Mouse (Mus musculus): Measurements from ENCODE around the gene Elf5. TPM values are rescaled to one million over a fixed set of nuclear protein-coding genes. Genes with fewer than 3 reads are reported as not detected.
A peak's percentile ranks its signal among the peaks of the same experiment; 100 is the strongest.

Gene Elf5
- polyA plus RNA-seq, 1 experiment from 2014 or later = not detected

GRCm38 (mm10) chr2:103439071-103439622, 27.7 kb downstream of the Elf5 start:
- WGBS = 93% methylated on average over 11 of the region's 11 CpGs
- Histone ChIP-seq H3K4me1 (peaks cover 4% of the 10 kb centered on the region; the same call in 1 of the 2 replicates), H3K36me3 (replicated peaks) (no peaks in the 10 kb centered on the region), H3K9me3 (no peaks in the 10 kb centered on the region), H3K4me2 (no peak overlapping the region), H3K4me3 (no peak overlapping the region), H3K27me3 (replicated peaks) (no peaks in the 10 kb centered on the region), H3K27ac (no peak overlapping the region), H3K9ac (no peak overlapping the region)
- ATAC-seq (replicated peaks) = 0 out of 2 replicates have a peak, but pooled peaks have one; percentile 34

- ATAC-seq (replicated peaks) = peak; percentile 67
- H3K4me3 ChIP-seq = peak overlapping the region; percentile 23
- H3K4me2 ChIP-seq = peak overlapping the region; percentile 49
- H3K27ac ChIP-seq = no peak overlapping the region
- no peaks in the 10 kb centered on the region for H3K27me3 ChIP-seq (replicated peaks)
- 6% methylated on average over 12 of the region's 12 CpGs for WGBS
- no peak overlapping the region for H3K9ac ChIP-seq
- no peaks in the 10 kb centered on the region for H3K36me3 ChIP-seq (replicated peaks)
- peaks cover 4% of the 10 kb centered on the region; the same call in 1 of the 2 replicates for H3K4me1 ChIP-seq
- no peaks in the 10 kb centered on the region for H3K9me3 ChIP-seq
These were observed 28.2 kb downstream of the Elf5 start for GRCm38 (mm10) chr2:103439710-103440109.

- 62% methylated on average over 6 of the region's 6 CpGs for WGBS
- Histone ChIP-seq H3K27ac (no peak overlapping the region), H3K9ac (no peak overlapping the region), H3K27me3 (replicated peaks) (no peaks in the 10 kb centered on the region), H3K36me3 (replicated peaks) (no peaks in the 10 kb centered on the region), H3K4me1 (no peaks in the 10 kb centered on the region), H3K9me3 (no peaks in the 10 kb centered on the region), H3K4me2 (no peak overlapping the region), H3K4me3 (no peak overlapping the region)
- 0 out of 2 replicates have a peak, but pooled peaks have one; percentile 40 for ATAC-seq (replicated peaks)
These were observed 34.3 kb downstream of the Elf5 start for GRCm38 (mm10) chr2:103445776-103446175.

- Histone ChIP-seq H3K27ac (no peak overlapping the region), H3K4me1 (no peaks in the 10 kb centered on the region), H3K4me2 (no peak overlapping the region), H3K9me3 (no peaks in the 10 kb centered on the region), H3K27me3 (replicated peaks) (no peaks in the 10 kb centered on the region), H3K4me3 (no peak overlapping the region), H3K9ac (no peak overlapping the region), H3K36me3 (replicated peaks) (no peaks in the 10 kb centered on the region)
- ATAC-seq (replicated peaks) = no peak
- WGBS = 84% methylated on average over 6 of the region's 6 CpGs
These were observed 34.8 kb downstream of the Elf5 start for GRCm38 (mm10) chr2:103446326-103446725.

GRCm38 (mm10) chr2:103448947-103449560, 37.6 kb downstream of the Elf5 start:
- no peak for ATAC-seq (replicated peaks)
- WGBS = 71% methylated on average over 14 of the region's 14 CpGs
- Histone ChIP-seq H3K4me1 (no peaks in the 10 kb centered on the region), H3K27ac (no peak overlapping the region), H3K4me2 (no peak overlapping the region), H3K36me3 (replicated peaks) (peaks cover 3% of the 10 kb centered on the region; the same call in 1 of the 2 replicates), H3K9ac (no peak overlapping the region), H3K9me3 (no peaks in the 10 kb centered on the region), H3K4me3 (no peak overlapping the region), H3K27me3 (replicated peaks) (no peaks in the 10 kb centered on the region)

GRCm38 (mm10) chr2:103449813-103450212, 38.3 kb downstream of the Elf5 start:
- Histone ChIP-seq H3K27me3 (replicated peaks) (no peaks in the 10 kb centered on the region), H3K36me3 (replicated peaks) (peaks cover 3% of the 10 kb centered on the region; the same call in 1 of the 2 replicates), H3K4me2 (no peak overlapping the region), H3K27ac (no peak overlapping the region), H3K9ac (no peak overlapping the region), H3K4me3 (no peak overlapping the region), H3K9me3 (no peaks in the 10 kb centered on the region), H3K4me1 (no peaks in the 10 kb centered on the region)
- 91% methylated on average over 7 of the region's 7 CpGs for WGBS
- no peak for ATAC-seq (replicated peaks)

- Histone ChIP-seq H3K27ac (no peak overlapping the region), H3K9ac (no peak overlapping the region), H3K9me3 (no peaks in the 10 kb centered on the region), H3K4me3 (no peak overlapping the region), H3K27me3 (replicated peaks) (no peaks in the 10 kb centered on the region), H3K4me2 (no peak overlapping the region), H3K4me1 (no peaks in the 10 kb centered on the region), H3K36me3 (replicated peaks) (peaks cover 4% of the 10 kb centered on the region; the same call in 1 of the 2 replicates)
- ATAC-seq (replicated peaks) = no peak
- 86% methylated on average over 8 of the region's 8 CpGs for WGBS
These were observed 38.8 kb downstream of the Elf5 start for GRCm38 (mm10) chr2:103450267-103450666.

- ATAC-seq (replicated peaks) = no peak
- H3K9ac ChIP-seq = no peak overlapping the region
- no peaks in the 10 kb centered on the region for H3K27me3 ChIP-seq (replicated peaks)
- WGBS = 88% methylated on average over 5 of the region's 5 CpGs
- H3K27ac ChIP-seq = no peak overlapping the region
- no peak overlapping the region for H3K4me3 ChIP-seq
- no peaks in the 10 kb centered on the region for H3K9me3 ChIP-seq
- H3K36me3 ChIP-seq (replicated peaks) = peaks cover 15% of the 10 kb centered on the region; the same call in 1 of the 2 replicates
- no peaks in the 10 kb centered on the region for H3K4me1 ChIP-seq
- H3K4me2 ChIP-seq = no peak overlapping the region
These were observed 41.1 kb downstream of the Elf5 start for GRCm38 (mm10) chr2:103452550-103452949.

- H3K4me2 ChIP-seq = no peak overlapping the region
- 95% methylated on average over 7 of the region's 7 CpGs for WGBS
- no peak overlapping the region for H3K27ac ChIP-seq
- ATAC-seq (replicated peaks) = no peak
- H3K36me3 ChIP-seq (replicated peaks) = peaks cover 35% of the 10 kb centered on the region
- H3K4me3 ChIP-seq = no peak overlapping the region
- no peaks in the 10 kb centered on the region for H3K9me3 ChIP-seq
- no peak overlapping the region for H3K9ac ChIP-seq
- no peaks in the 10 kb centered on the region for H3K4me1 ChIP-seq
- H3K27me3 ChIP-seq (replicated peaks) = no peaks in the 10 kb centered on the region
These were observed 44.3 kb downstream of the Elf5 start for GRCm38 (mm10) chr2:103455748-103456147.

GRCm38 (mm10) chr2:103456646-103457045, 45.2 kb downstream of the Elf5 start:
- Histone ChIP-seq H3K4me3 (no peak overlapping the region), H3K9me3 (no peaks in the 10 kb centered on the region), H3K36me3 (replicated peaks) (peaks cover 35% of the 10 kb centered on the region), H3K27me3 (replicated peaks) (no peaks in the 10 kb centered on the region), H3K27ac (no peak overlapping the region), H3K4me2 (no peak overlapping the region), H3K4me1 (no peaks in the 10 kb centered on the region), H3K9ac (no peak overlapping the region)
- ATAC-seq (replicated peaks) = peak; percentile 85
- WGBS = 24% methylated on average over 10 of the region's 10 CpGs

GRCm38 (mm10) chr2:103457048-103457447, 45.6 kb downstream of the Elf5 start:
- Histone ChIP-seq H3K27ac (no peak overlapping the region), H3K4me2 (no peak overlapping the region), H3K9ac (no peak overlapping the region), H3K9me3 (no peaks in the 10 kb centered on the region), H3K36me3 (replicated peaks) (peaks cover 35% of the 10 kb centered on the region), H3K4me1 (no peaks in the 10 kb centered on the region), H3K4me3 (no peak overlapping the region), H3K27me3 (replicated peaks) (no peaks in the 10 kb centered on the region)
- peak; percentile 50 for ATAC-seq (replicated peaks)
- WGBS = 93% methylated on average over 5 of the region's 5 CpGs

- H3K9ac ChIP-seq = no peak overlapping the region
- no peaks in the 10 kb centered on the region for H3K4me1 ChIP-seq
- WGBS = 83% methylated on average over 7 of the region's 7 CpGs
- no peak for ATAC-seq (replicated peaks)
- no peak overlapping the region for H3K4me3 ChIP-seq
- peaks cover 40% of the 10 kb centered on the region for H3K36me3 ChIP-seq (replicated peaks)
- H3K27ac ChIP-seq = no peak overlapping the region
- H3K4me2 ChIP-seq = no peak overlapping the region
- H3K27me3 ChIP-seq (replicated peaks) = no peaks in the 10 kb centered on the region
- no peaks in the 10 kb centered on the region for H3K9me3 ChIP-seq
These were observed 46.1 kb downstream of the Elf5 start for GRCm38 (mm10) chr2:103457628-103458027.

GRCm38 (mm10) chr2:103459069-103459468, 47.6 kb downstream of the Elf5 start:
- no peak for ATAC-seq (replicated peaks)
- no peaks in the 10 kb centered on the region for H3K4me1 ChIP-seq
- no peaks in the 10 kb centered on the region for H3K9me3 ChIP-seq
- H3K4me3 ChIP-seq = no peak overlapping the region
- WGBS = 95% methylated on average over 10 of the region's 10 CpGs
- H3K4me2 ChIP-seq = no peak overlapping the region
- H3K27ac ChIP-seq = no peak overlapping the region
- peaks cover 42% of the 10 kb centered on the region for H3K36me3 ChIP-seq (replicated peaks)
- H3K9ac ChIP-seq = no peak overlapping the region
- H3K27me3 ChIP-seq (replicated peaks) = no peaks in the 10 kb centered on the region
